Mouse (Mus musculus) MEL (cell line): ENCODE measurements around the gene Kif5a. TPM values are rescaled to one million over a fixed set of nuclear protein-coding genes. Genes with fewer than 3 reads are reported as not detected.

ENCODE experiments used
- DNase-seq: peaks from one replicate; pipeline ENCODE4 v3.0.0; 2011; ENCODE audit warnings: low read depth, low spot score
- H3K27ac ChIP-seq: 2 replicates; pipeline ENCODE4 v1.5.1; 2012; ENCODE audit warnings: low read depth, mild to moderate bottlenecking, control low read depth, low read length, moderate library complexity; ENCODE audit not compliant: control insufficient read depth
- H3K27me3 ChIP-seq, 2 experiments: fragments of 150-350 bp in 1 of 2; sonication (generic) in 1 of 2; 2 replicates each; pipeline ENCODE4 v1.6.1; 2012; ENCODE audit warnings: low read length in 2 of 2, mild to moderate bottlenecking in 2 of 2, improper control_type of control experiment in 1 of 2, moderate library complexity in 1 of 2; ENCODE audit not compliant: insufficient read depth in 2 of 2, control insufficient read depth in 1 of 2
- H3K36me3 ChIP-seq, 2 experiments: 2 replicates each; pipeline ENCODE4 v1.6.1; 2012 to 2014; ENCODE audit warnings: low read length in 2 of 2, improper control_type of control experiment in 1 of 2, inconsistent platforms in 1 of 2, mild to moderate bottlenecking in 1 of 2; ENCODE audit not compliant: insufficient read depth in 2 of 2, control insufficient read depth in 1 of 2
- H3K4me1 ChIP-seq, 2 experiments: fragments of 150-350 bp in 1 of 2; sonication (generic) in 1 of 2; 2 replicates each; pipeline ENCODE4 v1.6.1; 2012; ENCODE audit warnings: low read length in 2 of 2, improper control_type of control experiment in 1 of 2, mild to moderate bottlenecking in 1 of 2; ENCODE audit not compliant: insufficient read depth in 2 of 2, control insufficient read depth in 1 of 2
- H3K4me3 ChIP-seq, 2 experiments: fragments of 150-350 bp in 1 of 2; sonication (generic) in 1 of 2; 2 replicates each; pipeline ENCODE4 v1.5.1; 2012; ENCODE audit warnings: low read depth in 2 of 2, low read length in 2 of 2, mild to moderate bottlenecking in 2 of 2, moderate library complexity in 2 of 2, control low read depth in 1 of 2, improper control_type of control experiment in 1 of 2; ENCODE audit not compliant: control insufficient read depth in 1 of 2, insufficient read depth in 1 of 2
- H3K79me2 ChIP-seq: 2 replicates; pipeline ENCODE4 v1.6.1; 2012; ENCODE audit warnings: mild to moderate bottlenecking, low read length, moderate library complexity; ENCODE audit not compliant: control insufficient read depth, poor library complexity, insufficient read depth
- H3K9ac ChIP-seq: 2 replicates; pipeline ENCODE4 v1.6.1; 2012; ENCODE audit warnings: low read depth, mild to moderate bottlenecking, control low read depth, low read length, moderate library complexity; ENCODE audit not compliant: control insufficient read depth, poor library complexity, severe bottlenecking
- H3K9me3 ChIP-seq: fragments of 150-350 bp; sonication (generic); replicated peaks from 2 replicates; pipeline ENCODE4 v1.6.1; 2012; ENCODE audit warnings: mild to moderate bottlenecking, low read length, improper control_type of control experiment, moderate library complexity; ENCODE audit not compliant: insufficient read depth
- CHD1 ChIP-seq: IDR thresholded peaks from 2 replicates; pipeline ENCODE4 v1.6.1; 2012; ENCODE audit warnings: low read depth, mild to moderate bottlenecking, inconsistent platforms, low read length, improper control_type of control experiment
- CHD2 ChIP-seq: IDR thresholded peaks from 2 replicates; pipeline ENCODE4 v1.6.1; 2011; ENCODE audit warnings: low read length, improper control_type of control experiment
- CTCF ChIP-seq, 3 experiments: IDR thresholded peaks in 2 of 3; conservative IDR thresholded peaks in 1 of 3; 2 replicates each; pipeline ENCODE4 v1.5.1; 2011 to 2012; ENCODE audit warnings: low read length in 3 of 3, low read depth in 2 of 3, mild to moderate bottlenecking in 2 of 3, improper control_type of control experiment in 1 of 3, inconsistent platforms in 1 of 3, mixed read lengths in 1 of 3, moderate library complexity in 1 of 3; ENCODE audit not compliant: control insufficient read depth in 1 of 3, insufficient read depth in 1 of 3, poor library complexity in 1 of 3, severe bottlenecking in 1 of 3
- E2F4 ChIP-seq: IDR thresholded peaks from 2 replicates; pipeline ENCODE4 v1.6.1; 2011; ENCODE audit warnings: low read depth, low read length, improper control_type of control experiment, borderline replicate concordance
- EP300 ChIP-seq, 2 experiments: IDR thresholded peaks; 2 replicates each; pipeline ENCODE4 v1.6.1; 2011; ENCODE audit warnings: improper control_type of control experiment in 2 of 2, low read length in 2 of 2, low read depth in 1 of 2, mild to moderate bottlenecking in 1 of 2
- ETS1 ChIP-seq: IDR thresholded peaks from 2 replicates; pipeline ENCODE4 v1.6.1; 2012; ENCODE audit warnings: low read depth, mild to moderate bottlenecking, inconsistent platforms, low read length, improper control_type of control experiment, moderate library complexity
- GABPA ChIP-seq: IDR thresholded peaks from 2 replicates; pipeline ENCODE4 v1.6.1; 2012; ENCODE audit warnings: low read depth, mild to moderate bottlenecking, inconsistent platforms, low read length, improper control_type of control experiment, moderate library complexity
- GATA1 ChIP-seq: IDR thresholded peaks from 2 replicates; pipeline ENCODE4 v1.6.1; 2011; ENCODE audit warnings: low read depth, low read length, improper control_type of control experiment
- HCFC1 ChIP-seq: IDR thresholded peaks from 2 replicates; pipeline ENCODE4 v1.6.1; 2012; ENCODE audit warnings: low read depth, mild to moderate bottlenecking, inconsistent platforms, low read length, improper control_type of control experiment, moderate library complexity
- JUND ChIP-seq: IDR thresholded peaks from 2 replicates; pipeline ENCODE4 v1.6.1; 2011; ENCODE audit warnings: low read depth, mild to moderate bottlenecking, improper control_type of control experiment, low read length
- MAFK ChIP-seq: IDR thresholded peaks from 2 replicates; pipeline ENCODE4 v1.6.1; 2011; ENCODE audit warnings: low read depth, mild to moderate bottlenecking, low read length, improper control_type of control experiment, borderline replicate concordance
- MAX ChIP-seq: IDR thresholded peaks from 2 replicates; pipeline ENCODE4 v1.6.1; 2011; ENCODE audit warnings: low read length, improper control_type of control experiment
- MAZ ChIP-seq: IDR thresholded peaks from 2 replicates; pipeline ENCODE4 v1.6.1; 2012; ENCODE audit warnings: low read depth, mild to moderate bottlenecking, inconsistent platforms, low read length, improper control_type of control experiment
- MEF2A ChIP-seq: IDR thresholded peaks from 2 replicates; pipeline ENCODE4 v1.6.1; 2014; ENCODE audit warnings: low read depth, mild to moderate bottlenecking, inconsistent platforms, low read length, improper control_type of control experiment; ENCODE audit not compliant: poor library complexity, insufficient replicate concordance, severe bottlenecking; ENCODE audit errors: extremely low read depth
- MXI1 ChIP-seq: IDR thresholded peaks from 2 replicates; pipeline ENCODE4 v1.6.1; 2011; ENCODE audit warnings: mild to moderate bottlenecking, low read depth, low read length, improper control_type of control experiment
- MYB ChIP-seq: IDR thresholded peaks from 2 replicates; pipeline ENCODE4 v1.6.1; 2011; ENCODE audit warnings: mild to moderate bottlenecking, low read depth, low read length, improper control_type of control experiment
- NELFE ChIP-seq: IDR thresholded peaks from 2 replicates; pipeline ENCODE4 v1.6.1; 2011; ENCODE audit warnings: low read depth, low read length, improper control_type of control experiment
- NRF1 ChIP-seq: IDR thresholded peaks from 2 replicates; pipeline ENCODE4 v1.6.1; 2014; ENCODE audit warnings: low read depth, mild to moderate bottlenecking, inconsistent platforms, low read length, improper control_type of control experiment, moderate library complexity; ENCODE audit not compliant: poor library complexity, insufficient read depth, severe bottlenecking
- POLR2A ChIP-seq, 2 experiments: IDR thresholded peaks; 2 replicates each; pipeline ENCODE4 v1.6.1; 2011 to 2012; ENCODE audit warnings: low read length in 2 of 2, mild to moderate bottlenecking in 2 of 2, control low read depth in 1 of 2, improper control_type of control experiment in 1 of 2, low read depth in 1 of 2, moderate library complexity in 1 of 2; ENCODE audit not compliant: control insufficient read depth in 1 of 2, insufficient read depth in 1 of 2, poor library complexity in 1 of 2
- POLR2AphosphoS2 ChIP-seq: IDR thresholded peaks from 2 replicates; pipeline ENCODE4 v1.6.1; 2011; ENCODE audit warnings: low read length, improper control_type of control experiment
- POLR2AphosphoS5 ChIP-seq: IDR thresholded peaks from 2 replicates; pipeline ENCODE4 v1.6.1; 2012; ENCODE audit warnings: low read depth, borderline replicate concordance, mild to moderate bottlenecking, inconsistent platforms, low read length, moderate library complexity, mixed read lengths
- RAD21 ChIP-seq: IDR thresholded peaks from 2 replicates; pipeline ENCODE4 v1.6.1; 2011; ENCODE audit warnings: mild to moderate bottlenecking, low read depth, low read length, improper control_type of control experiment
- RCOR1 ChIP-seq: IDR thresholded peaks from 2 replicates; pipeline ENCODE4 v1.6.1; 2012; ENCODE audit warnings: low read depth, mild to moderate bottlenecking, inconsistent platforms, low read length, improper control_type of control experiment
- SMC3 ChIP-seq: IDR thresholded peaks from 2 replicates; pipeline ENCODE4 v1.6.1; 2011; ENCODE audit warnings: low read depth, low read length, improper control_type of control experiment
- TBP ChIP-seq: IDR thresholded peaks from 2 replicates; pipeline ENCODE4 v1.8.0; 2011; ENCODE audit warnings: low read depth, low read length, improper control_type of control experiment
- TCF12 ChIP-seq: IDR thresholded peaks from 2 replicates; pipeline ENCODE4 v1.6.1; 2014; ENCODE audit warnings: low read depth, mild to moderate bottlenecking, inconsistent platforms, low read length, improper control_type of control experiment, moderate library complexity
- UBTF ChIP-seq: IDR thresholded peaks from 2 replicates; pipeline ENCODE4 v1.6.1; 2012; ENCODE audit warnings: low read depth, mild to moderate bottlenecking, inconsistent platforms, low read length, improper control_type of control experiment, moderate library complexity, borderline replicate concordance; ENCODE audit not compliant: insufficient read depth
- USF1 ChIP-seq: IDR thresholded peaks from 2 replicates; pipeline ENCODE4 v1.6.1; 2014; ENCODE audit warnings: low read depth, mild to moderate bottlenecking, inconsistent platforms, low read length, improper control_type of control experiment, moderate library complexity
- USF2 ChIP-seq, 2 experiments: IDR thresholded peaks; 2 replicates each; pipeline ENCODE4 v1.6.1; 2011 to 2012; ENCODE audit warnings: improper control_type of control experiment in 2 of 2, low read length in 2 of 2, borderline replicate concordance in 1 of 2, inconsistent platforms in 1 of 2, low read depth in 1 of 2, mild to moderate bottlenecking in 1 of 2; ENCODE audit not compliant: insufficient read depth in 1 of 2
- ZC3H11A ChIP-seq: IDR thresholded peaks from 2 replicates; pipeline ENCODE4 v1.6.1; 2012; ENCODE audit warnings: low read depth, mild to moderate bottlenecking, inconsistent platforms, low read length, improper control_type of control experiment
- ZMIZ1 ChIP-seq: IDR thresholded peaks from 2 replicates; pipeline ENCODE4 v1.6.1; 2012; ENCODE audit warnings: low read depth, mild to moderate bottlenecking, inconsistent platforms, low read length, improper control_type of control experiment, moderate library complexity
- ZNF384 ChIP-seq: IDR thresholded peaks from 2 replicates; pipeline ENCODE4 v1.6.1; 2012; ENCODE audit warnings: low read depth, mild to moderate bottlenecking, inconsistent platforms, low read length, improper control_type of control experiment
- polyA plus RNA-seq, 2 experiments: library from polyadenylated mRNA; stranded (reverse) in 1 of 2; unstranded in 1 of 2; fragments of >175 nt in 1 of 2; fragments of >200 nt in 1 of 2; gene quantifications; 2 replicates each; pipeline versions ENCODE4 v1.2.1 to v1.2.4; 2012; ENCODE audit warnings: low replicate concordance in 2 of 2, low read depth in 1 of 2; ENCODE audit not compliant: insufficient read length in 2 of 2, insufficient read depth in 1 of 2, missing spikeins in 1 of 2
- total RNA-seq: library from RNA; depleted of rRNA; stranded (reverse); fragments of 300-350 nt; gene quantifications from 2 replicates; pipeline ENCODE4 v1.2.3, GENCODE M21; 2012

Kif5a gene
- total and polyA plus RNA-seq, 3 experiments = 0.42 to 1.3 TPM; not detected in 1

GRCm38 (mm10) chr10:127189651-127190381 lies 73.3 kb downstream of the Kif5a start, which contains the start of gene Arhgef25 (continued):
- peak; percentile 30; the same call in 1 of the 2 replicates for TF ChIP-seq POLR2AphosphoS2
- TF ChIP-seq EP300 (IDR thresholded peaks at IDR 0.05; ENCODE audit: low read depth in 1 of 2, low read length in 2 of 2) = peak in 1 of 2 experiments; percentile 21; a peak in 1 of 4 replicates
- no peak for TF ChIP-seq JUND
- no peak for TF ChIP-seq NELFE
- TF ChIP-seq, all 39 proteins: peak for 12

GRCm38 (mm10) chr10:127189116-127189650 lies 74.0 kb downstream of the Kif5a start:
- Histone ChIP-seq H3K79me2 (peaks cover 7% of the 10 kb centered on the region; the same call in 1 of the 2 replicates), H3K36me3 (peaks cover 0 to 29% of the 10 kb centered on the region in 2 experiments; a peak in 2 of 4 replicates), H3K4me1 (peaks cover 2 to 32% of the 10 kb centered on the region in 2 experiments; a peak in 3 of 4 replicates), H3K4me3 (peak overlapping the region; percentile 82 to 96), H3K27ac (peak overlapping the region; percentile 96), H3K9ac (peak overlapping the region; percentile 88), H3K27me3 (no peaks in the 10 kb centered on the region), H3K9me3 (no peaks in the 10 kb centered on the region)
- DNase-seq = peak; percentile 92
- 0 out of 2 replicates have a peak, but pooled peaks have one; percentile 17 for TF ChIP-seq MYB
- TF ChIP-seq USF1 = 0 out of 2 replicates have a peak, but pooled peaks have one; percentile 3
- TF ChIP-seq CHD2 = no peak
- peak; percentile 51; the same call in 1 of the 2 replicates for TF ChIP-seq HCFC1
- 0 out of 2 replicates have a peak, but pooled peaks have one; percentile 27 for TF ChIP-seq POLR2AphosphoS2
- no peak for TF ChIP-seq MEF2A
- TF ChIP-seq E2F4 = no peak
- peak; percentile 48; the same call in 1 of the 2 replicates for TF ChIP-seq TBP
- peak; percentile 52; the same call in 1 of the 2 replicates for TF ChIP-seq NRF1
- no peak for TF ChIP-seq UBTF
- no peak for TF ChIP-seq MAFK
- TF ChIP-seq ZC3H11A = no peak
- TF ChIP-seq MAZ = peak; percentile 53; the same call in 1 of the 2 replicates
- no peak for TF ChIP-seq CTCF (IDR thresholded peaks at IDR 0.05 in 2 of 3, conservative IDR thresholded peaks at IDR 0.05 in 1 of 3; ENCODE audit: control insufficient read depth in 1 of 3, insufficient read depth in 1 of 3, low read depth in 2 of 3, low read length in 3 of 3, poor library complexity in 1 of 3, severe bottlenecking in 1 of 3)
- peak; percentile 75; the same call in 1 of the 2 replicates for TF ChIP-seq ZMIZ1
- peak; percentile 37; the same call in 1 of the 2 replicates for TF ChIP-seq TCF12
- TF ChIP-seq GATA1 = no peak
- TF ChIP-seq CHD1 = no peak; the same call in 1 of the 2 replicates
- no peak for TF ChIP-seq POLR2AphosphoS5
- TF ChIP-seq RCOR1 = no peak
- TF ChIP-seq RAD21 = no peak
- TF ChIP-seq JUND = no peak
- 0 out of 2 replicates have a peak, but pooled peaks have one; percentile 17 for TF ChIP-seq SMC3
- peak; percentile 54 to 75 for TF ChIP-seq POLR2A (IDR thresholded peaks at IDR 0.05; ENCODE audit: control insufficient read depth in 1 of 2, insufficient read depth in 1 of 2, low read depth in 1 of 2, low read length in 2 of 2, poor library complexity in 1 of 2)
- TF ChIP-seq MXI1 = peak; percentile 76
- TF ChIP-seq ETS1 = peak; percentile 50
- no peak for TF ChIP-seq GABPA
- peak; percentile 83 for TF ChIP-seq MAX
- no peak for TF ChIP-seq ZNF384
- no peak for TF ChIP-seq USF2 (IDR thresholded peaks at IDR 0.05; ENCODE audit: borderline replicate concordance in 1 of 2, insufficient read depth in 1 of 2, low read depth in 1 of 2, low read length in 2 of 2)
